Mouse (Mus musculus): Measurements from ENCODE around the gene Il4i1.

GRCm38 (mm10) chr7:44790066-44790465, 26.1 kb upstream of the Il4i1 start:
- no peak for TF ChIP-seq POLR2A (IDR thresholded peaks at IDR 0.05; ENCODE audit: insufficient read depth, low read depth, low read length)
- no peak for TF ChIP-seq CTCF (IDR thresholded peaks at IDR 0.05; ENCODE audit: insufficient read depth, low read depth, low read length)

Data from olfactory bulb, adult 2 months (tissue).